Mouse (Mus musculus) G1E-ER4 (cell line): ENCODE measurements around the gene Slc37a2. TPM values are rescaled to one million over a fixed set of nuclear protein-coding genes. Genes with fewer than 3 reads are reported as not detected.

ENCODE experiments used
- GATA1 ChIP-seq: IDR thresholded peaks from one replicate; pipeline ENCODE4 v1.8.0; 2012; ENCODE audit warnings: low read length, inconsistent platforms
- polyA plus RNA-seq: library from polyadenylated mRNA; stranded (reverse); fragments of >175 nt; gene quantifications from 2 replicates; pipeline ENCODE4 v1.2.3, GENCODE M21; 2012

Slc37a2 gene
- polyA plus RNA-seq, 1 experiment, result 0.02 TPM

DNA sequence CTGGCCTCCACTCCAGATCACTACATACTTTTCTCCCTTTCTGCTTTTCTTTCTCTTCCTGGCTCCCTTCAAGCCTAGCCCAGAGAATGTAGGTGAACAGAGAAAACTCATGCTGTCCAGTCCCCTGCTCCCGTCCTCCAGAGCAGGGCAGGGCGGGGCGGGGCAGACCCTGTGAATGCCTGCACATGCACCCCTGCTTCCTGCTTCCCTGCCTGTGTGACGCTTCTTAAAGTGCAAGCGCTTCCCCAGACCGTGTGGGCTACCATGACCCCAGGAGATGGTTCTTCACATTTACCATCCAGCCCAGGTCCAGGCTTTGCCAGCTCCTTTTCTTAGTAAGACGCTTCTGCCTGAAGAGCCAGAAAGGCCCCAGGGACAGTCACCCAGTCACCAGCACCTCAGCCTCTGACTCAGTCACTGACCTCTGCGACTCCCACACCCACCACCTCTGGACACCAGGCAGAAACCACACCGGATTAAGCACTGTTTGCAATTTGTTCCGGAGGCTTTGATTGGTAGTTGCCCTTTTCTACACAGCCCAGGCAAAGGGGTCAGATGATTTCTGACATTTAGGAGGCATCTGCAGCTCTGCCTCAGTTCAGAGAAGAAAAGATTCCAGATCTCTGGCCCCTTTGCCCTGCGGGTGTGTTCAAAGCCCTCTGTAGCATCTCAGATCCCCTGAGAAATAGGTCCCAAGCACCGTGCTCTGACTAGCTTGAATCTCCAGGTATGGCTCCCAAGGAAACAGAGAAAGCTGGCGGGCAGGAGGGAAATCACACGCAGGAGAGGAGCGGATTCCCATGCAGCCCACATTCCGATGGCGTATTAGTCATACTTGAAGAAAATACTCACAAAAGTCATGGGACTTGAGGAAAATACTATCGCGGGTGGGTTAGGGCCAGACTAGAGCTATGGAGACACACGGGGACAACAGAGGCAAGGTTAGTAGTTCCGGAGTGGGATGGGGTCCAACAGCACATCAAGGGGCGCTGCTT is 23.0 kb downstream of the Slc37a2 start:
- TF ChIP-seq GATA1, result no peak

DNA sequence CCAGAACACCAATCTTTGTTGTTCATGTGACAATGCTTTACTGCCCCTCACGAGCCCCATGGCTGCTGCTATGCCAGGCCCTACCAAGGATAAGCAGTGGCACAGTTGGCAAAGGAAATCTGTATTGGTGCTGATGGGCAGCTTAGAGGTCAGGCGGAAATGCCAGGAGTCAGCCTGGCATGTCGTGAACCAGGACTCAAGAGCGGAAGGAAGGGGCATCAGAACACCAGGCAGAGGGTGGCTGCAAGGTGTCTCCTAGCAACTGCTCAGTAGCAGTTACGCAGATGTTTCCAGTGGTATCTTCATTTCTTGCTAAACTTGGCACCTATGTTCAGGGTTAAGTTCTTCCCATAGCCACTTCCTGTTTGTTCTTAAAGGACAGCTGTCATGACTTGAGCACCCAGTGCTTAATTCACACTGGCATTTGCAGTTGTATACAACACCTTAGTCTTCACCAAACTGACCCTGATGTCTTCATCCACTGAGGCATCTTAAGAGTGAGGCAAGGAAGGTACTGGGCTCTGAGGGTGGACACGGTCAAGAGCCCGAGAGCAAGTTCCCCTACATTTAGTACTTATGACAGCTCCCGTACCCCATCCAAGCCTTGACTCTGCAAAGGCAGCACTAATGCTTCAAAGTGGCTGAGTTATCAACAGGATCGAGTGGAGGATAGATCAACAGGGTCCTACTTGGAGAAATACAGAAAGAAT is 24.9 kb downstream of the Slc37a2 start:
- TF ChIP-seq GATA1, result no peak

DNA sequence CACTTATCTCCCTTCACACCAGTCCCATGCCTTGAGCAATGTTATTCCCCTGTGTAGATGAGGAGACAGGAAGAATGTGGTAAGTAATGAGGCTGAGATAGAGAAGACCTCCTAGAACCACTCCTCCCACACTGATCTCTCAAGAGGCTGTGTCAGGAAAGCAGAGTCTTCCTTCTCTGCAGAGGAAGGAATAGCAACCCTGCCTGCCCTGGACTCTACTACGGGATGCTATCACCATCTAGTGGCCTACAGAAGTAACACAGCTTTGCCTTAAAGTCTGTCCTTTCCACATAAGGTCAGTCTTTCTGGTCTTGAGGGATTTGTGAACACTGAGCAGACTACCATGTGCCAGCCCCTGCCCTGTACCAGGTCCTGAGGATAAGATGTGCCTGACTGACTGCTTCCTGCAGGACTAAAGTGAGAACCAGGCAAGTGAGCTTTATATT is 25.6 kb downstream of the Slc37a2 start:
- TF ChIP-seq GATA1, result no peak

DNA sequence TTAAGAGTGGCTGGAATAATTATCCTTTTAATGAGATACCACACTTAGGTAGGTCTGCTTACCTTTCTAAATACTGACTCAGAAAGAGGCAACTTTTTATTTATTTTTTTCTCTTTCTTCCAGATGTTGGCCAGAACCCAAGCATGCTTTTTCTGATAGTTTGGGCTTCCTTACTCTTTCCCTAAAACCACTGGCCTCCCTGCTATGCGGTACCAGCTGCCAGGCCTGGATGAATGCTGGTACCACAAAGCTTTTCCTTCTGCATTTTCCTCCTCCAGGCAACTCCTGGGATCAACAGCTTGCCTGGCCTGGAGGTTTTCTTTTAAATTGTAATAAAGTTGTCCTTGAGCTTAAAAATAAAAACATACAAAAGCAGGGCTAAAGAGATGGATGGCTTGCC is 30.0 kb downstream of the Slc37a2 start:
- TF ChIP-seq GATA1, result no peak

DNA sequence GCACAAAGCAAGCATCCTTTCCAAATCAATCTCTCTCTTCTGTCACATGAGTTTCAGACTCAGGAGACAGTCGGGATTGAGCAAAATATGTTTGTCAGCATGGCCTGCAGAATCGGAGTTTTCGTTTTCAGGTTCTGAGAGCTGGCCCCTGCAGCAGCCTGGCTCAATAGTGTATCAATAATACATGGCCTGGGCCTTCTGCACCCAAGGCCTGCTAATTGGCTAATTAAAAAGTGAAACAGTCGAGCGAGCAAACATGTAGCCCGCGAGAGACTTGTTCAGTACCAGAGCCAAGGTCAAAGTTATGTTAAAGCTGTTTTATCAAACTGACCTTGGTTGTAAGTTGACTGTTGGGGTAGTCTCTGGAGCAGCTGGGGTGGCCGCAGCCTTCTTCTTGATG is 34.8 kb downstream of the Slc37a2 start:
- no peak for TF ChIP-seq GATA1

DNA sequence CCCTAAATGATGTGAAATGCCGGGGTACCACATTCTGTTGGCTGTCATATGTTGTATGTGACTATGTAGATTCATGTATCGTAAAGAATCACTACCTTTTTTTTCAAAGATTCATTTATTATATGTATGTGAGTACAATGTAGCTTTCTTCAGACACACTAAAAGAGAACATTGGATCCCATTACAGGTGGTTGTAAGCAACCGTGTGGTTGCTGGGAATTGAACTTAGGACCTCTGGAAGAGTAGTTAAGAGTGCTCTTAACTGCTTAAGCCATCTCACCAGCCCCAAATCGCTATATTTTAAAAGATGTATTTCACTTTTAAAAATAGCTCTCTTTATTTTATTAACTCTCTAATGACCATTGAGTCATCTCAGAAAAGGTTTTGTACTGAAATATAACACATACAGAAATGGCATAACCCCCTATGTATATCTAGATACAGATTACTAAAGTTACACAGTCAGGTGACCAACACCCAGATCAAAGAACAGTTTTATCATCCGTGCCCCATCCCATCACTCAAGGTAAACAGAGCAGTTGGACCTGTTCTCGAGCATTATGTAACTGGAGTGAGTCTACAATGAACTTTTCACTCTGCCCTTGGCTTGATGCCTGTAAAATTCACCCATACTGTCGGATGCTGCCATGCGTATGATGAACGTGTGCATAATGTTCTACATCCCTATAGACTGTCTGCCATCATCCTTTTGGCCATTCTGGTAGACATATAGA is 41.0 kb downstream of the Slc37a2 start:
- TF ChIP-seq GATA1, result no peak

DNA sequence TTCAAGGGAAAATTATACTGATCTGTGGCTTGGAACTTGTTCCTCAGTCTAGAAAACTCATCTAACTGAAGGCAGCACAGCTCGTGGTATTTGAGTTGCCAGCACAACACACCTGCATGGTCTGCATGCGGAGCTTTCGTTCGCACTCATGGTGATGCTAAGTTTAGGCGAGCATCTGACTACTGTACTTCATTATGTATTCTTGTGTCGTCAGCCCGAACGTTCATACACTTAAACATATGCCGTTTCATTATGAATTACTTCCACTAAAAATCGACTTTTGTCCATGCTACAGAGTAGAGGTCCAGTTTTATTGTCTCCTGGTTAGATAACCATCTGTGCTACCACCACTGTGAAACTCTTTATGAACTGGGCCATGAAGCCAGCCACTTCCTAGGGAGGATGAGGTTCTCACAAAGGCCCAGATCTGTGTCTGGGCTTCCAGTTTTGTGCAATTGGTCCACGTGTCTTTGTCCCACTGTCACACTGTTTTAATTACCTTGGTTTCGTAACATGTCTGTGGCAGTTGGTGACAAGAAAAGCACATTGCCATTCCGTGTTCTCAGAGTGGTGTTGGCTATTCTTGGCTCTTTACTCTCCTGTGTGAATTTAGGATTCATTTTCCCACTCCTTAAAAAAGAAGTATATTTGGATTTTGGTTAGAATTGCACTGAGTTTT is 42.3 kb downstream of the Slc37a2 start:
- TF ChIP-seq GATA1, result no peak

DNA sequence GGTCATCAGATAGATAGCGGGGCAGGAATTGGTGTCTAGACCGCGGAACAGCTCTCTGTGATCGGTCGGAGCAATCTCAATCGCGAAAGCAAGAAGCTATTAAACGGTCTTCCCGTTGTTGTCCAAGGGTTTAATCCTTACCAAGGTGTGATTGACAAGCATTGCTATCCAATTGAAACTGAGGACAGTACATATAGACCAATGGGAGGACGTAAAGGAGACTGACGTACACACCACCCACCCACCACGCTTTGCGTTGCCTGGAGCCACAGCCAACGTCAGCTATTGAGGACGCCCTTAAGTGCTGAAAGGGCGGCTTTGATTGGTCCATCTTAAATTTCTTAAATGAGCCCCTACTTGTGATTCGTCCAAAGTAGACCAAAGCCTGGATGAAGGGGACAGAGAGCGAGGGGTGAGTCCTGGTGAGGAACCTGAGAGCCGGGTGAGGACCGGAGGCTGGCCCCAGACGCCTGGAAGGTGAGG is 47.6 kb downstream of the Slc37a2 start, which contains the start of gene Tmem218:
Gene Tmem218 (plus strand): TSS at position 295 of the 483 bp plus-strand sequence.
- TF ChIP-seq GATA1, result no peak

DNA sequence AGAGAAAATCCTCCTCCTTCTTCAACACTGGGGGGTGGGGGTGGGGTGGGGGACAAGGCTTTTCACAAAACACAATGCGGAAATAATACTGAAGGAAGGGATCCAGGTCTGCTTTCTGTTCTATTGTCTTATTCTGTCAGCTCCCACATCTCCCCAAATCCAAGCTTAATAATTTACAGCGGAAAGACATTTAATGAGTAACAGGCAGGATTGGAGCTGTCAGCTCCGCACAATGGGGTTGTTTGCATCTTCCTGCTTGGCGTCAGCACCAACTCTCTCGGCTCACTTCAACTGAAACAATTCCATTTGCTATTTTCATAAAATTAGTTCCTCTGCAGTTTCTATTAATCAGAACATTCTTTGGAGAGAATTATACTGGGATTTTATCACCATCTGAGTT is 51.7 kb downstream of the Slc37a2 start:
- TF ChIP-seq GATA1, result no peak

DNA sequence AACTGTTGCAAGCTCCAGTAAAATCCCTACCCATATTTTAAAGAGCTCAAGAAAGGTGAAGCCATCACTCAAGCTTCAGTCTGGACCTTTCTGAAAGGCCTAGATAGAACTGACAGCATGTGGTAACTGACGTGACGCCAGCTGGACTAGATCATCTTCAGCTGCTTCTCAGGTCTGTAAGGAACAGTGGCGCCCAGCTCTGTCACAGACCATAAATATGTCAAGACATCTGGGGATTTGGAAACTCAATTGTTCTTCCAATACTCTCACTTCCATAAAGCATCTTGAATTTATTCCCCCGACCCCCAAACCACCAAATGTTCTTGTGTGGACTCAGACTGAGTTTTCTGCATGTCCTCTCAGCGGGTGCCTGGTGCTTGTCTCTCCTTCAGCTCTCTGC is 55.1 kb downstream of the Slc37a2 start:
- no peak for TF ChIP-seq GATA1

DNA sequence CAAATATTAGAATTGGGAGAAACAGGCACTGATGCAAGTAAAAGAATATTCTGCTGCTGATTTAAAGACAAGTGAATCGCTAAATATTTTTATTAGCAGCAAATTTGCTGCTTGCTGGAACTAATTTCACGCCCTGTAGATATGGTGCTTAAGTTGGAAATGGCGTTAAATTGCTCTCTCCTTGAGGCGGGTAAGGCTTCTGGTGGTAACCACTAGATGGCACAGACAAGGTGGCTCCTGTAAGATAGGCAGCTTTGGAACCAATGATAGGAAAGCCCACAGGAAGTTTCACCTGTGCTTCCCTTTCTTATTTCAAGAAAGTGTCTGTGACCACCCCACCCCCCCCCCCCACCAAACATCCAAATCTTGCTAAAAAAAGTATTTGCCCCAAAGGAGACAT is 58.5 kb downstream of the Slc37a2 start:
- TF ChIP-seq GATA1, result no peak

DNA sequence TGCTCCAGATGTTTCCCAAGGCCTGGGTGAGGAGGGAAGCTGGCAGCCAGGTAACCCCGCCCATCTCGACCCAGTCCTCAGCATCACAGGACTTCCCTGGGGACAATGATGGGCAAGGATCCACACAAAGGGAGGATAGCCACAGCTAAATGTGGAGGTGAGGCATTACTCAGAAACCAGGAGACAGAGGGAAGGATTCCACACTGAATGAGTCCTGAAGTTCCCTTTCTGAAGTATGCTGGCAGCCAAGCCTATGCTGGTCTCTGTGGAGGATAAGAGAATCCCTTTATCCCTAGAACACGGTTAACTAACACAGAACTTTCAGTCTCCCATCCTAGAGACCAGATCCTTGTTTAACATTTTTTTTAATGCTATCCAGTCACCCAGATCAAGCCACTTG is 67.5 kb downstream of the Slc37a2 start:
- TF ChIP-seq GATA1, result no peak

DNA sequence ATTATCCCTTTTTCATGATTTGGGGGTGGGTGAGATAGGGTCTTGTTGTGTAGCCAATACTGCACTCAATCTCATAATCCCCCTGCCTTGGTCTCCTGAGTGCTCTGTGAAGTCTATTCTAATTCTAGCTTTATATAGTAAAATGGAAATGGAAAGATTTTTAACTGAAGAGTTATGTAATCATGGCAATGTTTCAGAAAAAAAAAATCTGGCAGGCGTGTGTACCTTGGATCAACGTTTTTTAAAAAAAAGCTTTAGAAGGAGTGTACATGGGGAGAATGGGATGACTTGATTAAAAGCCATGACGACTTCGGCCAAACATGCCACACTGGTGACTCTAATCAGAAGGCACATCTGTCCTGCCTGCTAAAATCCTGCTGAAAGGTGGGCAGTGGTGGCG is 68.1 kb downstream of the Slc37a2 start:
- TF ChIP-seq GATA1, result no peak

DNA sequence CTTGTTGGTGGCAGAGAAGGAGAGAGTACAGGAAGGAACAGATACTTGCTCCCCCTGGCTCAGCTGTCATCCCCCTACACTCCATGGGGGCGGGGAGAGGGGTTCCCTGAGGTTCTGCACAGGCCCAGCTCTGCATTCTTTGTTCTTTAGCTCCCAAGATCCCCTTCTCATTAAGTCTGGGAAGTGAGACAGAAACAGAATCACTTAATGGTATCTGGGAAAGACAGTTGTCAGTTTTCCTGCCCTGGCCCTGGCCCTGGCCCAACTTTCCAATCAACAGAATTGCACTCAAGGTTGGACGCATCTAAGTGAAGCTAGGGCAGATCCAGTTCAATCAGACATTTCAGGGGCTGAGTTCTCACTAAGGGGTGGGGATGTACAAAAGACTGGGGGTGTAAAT is 72.4 kb downstream of the Slc37a2 start:
- TF ChIP-seq GATA1, result no peak

DNA sequence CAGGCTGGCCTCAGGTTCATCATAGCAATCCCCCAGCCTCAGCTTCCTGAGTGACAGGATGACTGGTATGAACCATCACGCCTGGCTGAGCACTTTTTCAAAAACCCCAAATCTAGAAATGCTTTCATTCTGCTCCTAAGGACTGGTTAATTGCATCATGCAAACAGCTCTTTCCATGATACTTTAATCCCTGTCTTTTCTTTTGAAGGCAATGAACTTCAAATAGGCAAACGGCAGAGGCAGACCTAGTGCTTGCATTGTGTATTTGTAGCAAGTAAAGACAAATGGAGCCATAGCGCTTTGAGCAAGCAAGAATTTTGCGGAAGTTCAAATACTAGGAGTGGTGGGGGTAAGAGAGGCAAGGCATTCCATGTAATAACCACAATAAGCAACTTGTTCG is 73.9 kb downstream of the Slc37a2 start:
- no peak for TF ChIP-seq GATA1
